Mouse (Mus musculus) lung, adult 2 months (tissue): ENCODE results near the gene Ccdc42. TPM values are rescaled to one million over a fixed set of nuclear protein-coding genes. Genes with fewer than 3 reads are reported as not detected.

ENCODE experiments used
- DNase-seq: peaks from one replicate; pipeline ENCODE4 v3.0.0; 2022
- H3K4me1 ChIP-seq: fragments of 200-500 bp; 2 replicates; pipeline ENCODE4 v1.6.1; 2011; ENCODE audit warnings: low read length; ENCODE audit not compliant: control insufficient read depth, insufficient read depth
- H3K4me3 ChIP-seq: fragments of 200-500 bp; replicated peaks from 2 replicates; pipeline ENCODE3; 2011; ENCODE audit warnings: low read depth, mild to moderate bottlenecking, control low read depth, low read length; ENCODE audit errors: extremely low read depth
- CTCF ChIP-seq: fragments of 200-500 bp; IDR thresholded peaks from 2 replicates; pipeline ENCODE4 v1.5.1; 2011; ENCODE audit warnings: mild to moderate bottlenecking, low read length, control low read depth; ENCODE audit not compliant: insufficient read depth
- POLR2A ChIP-seq: fragments of 200-500 bp; IDR thresholded peaks from 2 replicates; pipeline ENCODE4 v1.6.1; 2011; ENCODE audit warnings: low read depth, mild to moderate bottlenecking, control low read depth, low read length, borderline replicate concordance; ENCODE audit errors: extremely low read depth
- WGBS: fragments of 180-500 bp; shearing (Covaris S2); methylation state at CpG from one replicate; pipeline ENCODE4 v1.1.7; 2018; 5-methylcytosine and 5-hydroxymethylcytosine counted together
- polyA plus RNA-seq: library from polyadenylated mRNA; depleted of rRNA; stranded (reverse); fragments of >200 nt; gene quantifications from 2 replicates; pipeline ENCODE4 v1.2.3, GENCODE M21; 2012

The Ccdc42 gene
- polyA plus RNA-seq, 1 experiment = 8.5 TPM

DNA sequence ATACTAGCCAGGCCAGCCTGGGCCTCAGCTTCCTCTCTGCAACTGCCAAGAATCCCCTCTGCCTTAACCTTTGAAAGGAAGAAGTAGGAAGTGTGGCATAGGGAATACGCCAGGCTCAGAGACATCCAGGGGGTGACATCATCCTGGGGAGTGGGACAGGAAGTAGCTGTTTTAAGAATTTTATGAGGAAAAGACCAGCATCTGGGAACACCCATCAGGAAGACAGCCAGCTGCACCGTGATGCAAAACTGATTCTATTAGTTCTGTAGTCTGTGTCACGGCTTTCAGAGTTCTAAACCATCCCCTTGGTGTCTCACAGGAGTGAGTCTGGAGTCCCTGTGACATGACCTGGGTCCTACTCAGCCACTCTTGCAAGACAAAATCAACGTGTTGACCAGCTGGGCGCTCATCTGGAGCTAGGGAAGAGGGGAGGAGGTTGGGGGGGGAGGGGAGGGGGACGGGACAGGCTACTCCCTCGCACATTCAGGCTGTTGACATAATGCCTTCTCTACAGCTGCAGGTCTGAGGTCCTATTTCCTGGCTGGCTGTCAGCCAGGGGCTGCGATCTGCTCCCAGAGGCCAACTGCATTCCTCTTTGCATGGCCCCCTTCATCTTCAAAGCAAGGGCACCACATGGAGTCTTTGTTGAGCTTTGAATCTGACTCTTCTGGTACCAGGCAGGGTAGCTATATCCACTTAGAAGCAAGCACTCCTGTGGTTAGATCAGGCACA is 15.5 kb downstream of the Ccdc42 start:
- WGBS = 8% methylated on average over 8 of the region's 8 CpGs
- Histone ChIP-seq H3K4me3 (no peak overlapping the region), H3K4me1 (peaks cover 3% of the 10 kb centered on the region; the same call in 1 of the 2 replicates)
- DNase-seq = no peak
- no peak for TF ChIP-seq CTCF
- TF ChIP-seq POLR2A = no peak

DNA sequence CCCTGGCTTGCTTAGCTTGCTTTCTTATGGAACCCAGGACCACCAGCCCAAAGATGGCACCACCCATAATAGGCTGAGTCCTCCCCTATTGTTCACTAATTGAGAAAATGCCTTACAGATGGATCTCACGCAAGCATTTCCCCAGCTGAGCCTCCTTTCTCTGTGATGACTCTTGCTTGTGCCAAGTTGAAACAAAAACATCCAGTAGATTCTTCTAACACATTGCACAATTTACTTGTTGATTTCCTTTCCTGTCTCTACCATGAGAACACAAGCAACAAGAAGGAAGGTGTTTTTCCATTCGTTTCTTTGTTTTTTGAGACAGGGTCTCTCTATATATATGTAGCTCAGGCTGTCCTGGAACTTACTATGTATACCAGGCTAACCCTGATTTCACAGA is 20.2 kb downstream of the Ccdc42 start:
- TF ChIP-seq CTCF = no peak
- no peak for TF ChIP-seq POLR2A
- no peak for DNase-seq
- 51% methylated on average over 2 of the region's 2 CpGs for WGBS
- Histone ChIP-seq H3K4me3 (no peak overlapping the region), H3K4me1 (peaks cover 6% of the 10 kb centered on the region)

DNA sequence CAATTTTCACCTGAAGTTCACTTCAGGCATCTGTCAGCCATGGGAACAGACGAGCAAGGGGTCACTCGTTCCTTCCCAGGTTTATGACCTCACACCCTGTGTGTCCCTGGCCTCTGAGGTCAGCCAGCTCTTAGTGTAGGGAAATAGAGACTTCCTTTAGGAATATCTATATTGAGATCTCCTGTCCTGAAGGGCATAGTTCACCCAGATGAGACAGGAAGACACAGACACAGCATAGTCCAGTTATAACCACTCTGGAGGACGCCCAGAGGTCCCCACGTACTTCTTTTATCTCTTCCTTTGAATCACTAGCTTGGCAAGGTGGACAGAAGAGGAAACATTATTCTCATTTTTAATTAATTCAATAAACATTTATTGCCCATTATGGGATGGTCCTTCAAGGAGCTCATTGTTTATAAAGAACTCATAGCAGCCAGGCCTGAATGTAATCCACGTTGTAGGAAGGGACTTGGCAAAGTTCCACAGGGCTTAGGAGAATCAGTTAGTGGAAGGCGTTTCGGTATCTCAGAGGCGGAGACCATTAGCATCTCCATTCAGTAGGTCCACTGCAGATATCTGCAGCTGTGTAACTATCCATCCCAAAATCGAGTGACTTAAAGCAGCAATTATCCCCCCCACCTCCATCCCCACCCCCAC is 23.2 kb downstream of the Ccdc42 start:
- no peak for TF ChIP-seq CTCF
- no peak for TF ChIP-seq POLR2A
- Histone ChIP-seq H3K4me1 (peaks cover 3% of the 10 kb centered on the region; the same call in 1 of the 2 replicates), H3K4me3 (no peak overlapping the region)
- no peak for DNase-seq
- WGBS = 45% methylated on average over 9 of the region's 9 CpGs

DNA sequence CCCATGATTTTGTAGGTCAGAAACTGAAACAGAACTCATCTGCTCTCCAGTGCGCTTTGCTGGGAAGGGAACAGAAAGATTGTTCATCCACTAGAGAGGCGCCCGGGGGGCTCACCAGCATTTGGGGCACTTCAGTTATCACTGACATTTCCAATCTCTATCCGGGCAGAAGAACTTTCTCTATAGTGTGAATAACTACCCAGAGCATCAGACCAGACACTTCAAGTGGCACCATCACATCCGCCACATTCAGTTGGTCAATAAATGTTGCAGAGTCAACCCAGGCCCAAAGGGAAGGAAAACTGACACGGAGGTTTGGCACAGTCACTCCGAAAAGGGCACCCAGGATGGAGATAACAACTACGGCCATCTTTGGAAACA is 23.7 kb downstream of the Ccdc42 start:
- DNase-seq = no peak
- no peak overlapping the region for H3K4me3 ChIP-seq
- peaks cover 3% of the 10 kb centered on the region; the same call in 1 of the 2 replicates for H3K4me1 ChIP-seq
- WGBS = 81% methylated on average over 8 of the region's 8 CpGs
- TF ChIP-seq POLR2A (no peak), CTCF (no peak)

DNA sequence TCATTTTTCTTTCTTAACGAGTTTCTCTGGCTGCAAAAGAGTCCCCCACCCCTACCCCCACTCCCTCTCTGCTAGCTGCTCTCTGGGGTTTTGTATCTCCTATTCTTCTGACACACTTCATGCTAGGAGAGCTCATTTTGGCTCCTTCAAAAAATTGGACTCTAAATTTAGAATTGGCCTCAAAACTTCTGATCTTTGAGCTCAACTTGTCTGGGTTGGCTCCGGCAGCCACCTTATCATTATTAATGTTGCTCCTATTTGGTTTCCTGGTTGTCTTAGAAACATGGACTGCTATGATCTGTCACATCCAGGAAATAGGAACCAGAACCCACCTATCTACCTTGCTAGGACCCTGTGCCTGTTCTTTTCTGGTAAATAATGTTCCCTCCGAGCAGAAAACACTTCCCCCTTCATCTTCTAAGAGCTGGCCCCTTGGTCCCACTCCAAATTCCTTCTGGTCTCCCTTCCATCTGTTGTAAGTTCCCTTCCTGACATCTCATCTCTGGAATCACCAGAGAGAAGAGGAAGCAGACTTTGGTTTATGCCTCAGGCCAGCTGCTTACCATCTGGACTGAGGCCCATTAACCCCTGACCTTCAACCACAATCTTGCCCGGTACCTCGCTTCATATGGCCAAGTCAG is 26.4 kb downstream of the Ccdc42 start:
- DNase-seq = no peak
- 38% methylated on average over 5 of the region's 5 CpGs for WGBS

DNA sequence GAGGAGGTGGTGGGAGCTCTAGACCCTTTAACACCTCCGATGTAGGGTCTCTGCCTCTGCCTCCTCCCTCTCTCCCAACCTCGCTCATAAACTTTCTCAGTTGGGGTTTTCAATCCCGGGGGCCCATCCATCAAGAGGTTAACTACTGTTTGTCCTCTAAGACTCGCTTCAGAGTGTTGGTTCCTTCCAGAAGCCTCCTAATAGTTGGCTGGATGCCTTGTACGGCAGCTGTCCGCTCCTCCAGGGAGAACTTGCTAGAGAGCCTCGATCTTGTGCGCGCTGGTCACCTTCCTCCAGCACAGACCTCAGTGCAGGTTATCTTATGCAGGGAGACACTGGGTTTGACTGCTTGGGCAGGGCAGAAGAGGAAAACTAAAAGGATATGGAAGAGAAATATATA is 35.9 kb downstream of the Ccdc42 start:
- WGBS = 49% methylated on average over 9 of the region's 9 CpGs
- TF ChIP-seq POLR2A (no peak), CTCF (no peak)
- DNase-seq = no peak

More for the DNA sequence above, 26.4 kb downstream of the Ccdc42 start:
- Histone ChIP-seq H3K4me1 (peaks cover 3% of the 10 kb centered on the region; the same call in 1 of the 2 replicates), H3K4me3 (no peak overlapping the region)
- TF ChIP-seq POLR2A = no peak
- no peak for TF ChIP-seq CTCF

DNA sequence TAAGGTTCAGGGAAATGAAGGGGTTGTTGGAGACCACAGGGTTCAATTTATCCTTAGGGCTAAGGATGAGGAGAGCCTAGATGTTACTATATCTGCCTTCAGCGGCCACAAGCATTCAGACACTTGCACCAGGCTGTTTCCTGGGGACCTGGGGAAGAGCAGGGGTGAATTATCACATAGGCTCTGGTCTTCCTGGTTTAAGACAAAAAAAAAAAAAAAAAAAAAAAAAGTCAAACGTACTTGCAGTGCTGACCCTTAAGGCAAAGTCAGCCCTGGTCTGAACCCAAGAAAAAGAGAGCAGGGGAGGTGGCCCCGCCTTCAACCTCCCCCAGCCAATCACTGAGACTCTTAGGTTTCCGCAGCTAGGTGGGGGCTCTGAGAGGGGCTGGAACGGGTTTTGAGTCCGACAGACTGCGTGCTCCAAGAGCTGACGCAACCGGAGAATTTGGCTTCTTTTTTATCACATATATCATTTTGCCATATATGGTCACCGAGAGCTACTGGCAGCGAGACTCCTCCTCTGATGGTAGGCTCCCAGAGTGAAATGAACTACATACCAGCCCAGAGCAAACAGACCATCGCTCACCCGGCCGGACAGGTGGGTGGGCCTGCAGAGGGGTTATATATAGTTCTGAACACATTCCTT is 36.5 kb downstream of the Ccdc42 start:
- DNase-seq = no peak
- WGBS = 5% methylated on average over 14 of the region's 14 CpGs
- TF ChIP-seq CTCF (no peak), POLR2A (no peak)
- Histone ChIP-seq H3K4me3 (no peak overlapping the region), H3K4me1 (peaks cover 5% of the 10 kb centered on the region)

More for the DNA sequence above, 35.9 kb downstream of the Ccdc42 start:
- Histone ChIP-seq H3K4me3 (no peak overlapping the region), H3K4me1 (peaks cover 5% of the 10 kb centered on the region)

DNA sequence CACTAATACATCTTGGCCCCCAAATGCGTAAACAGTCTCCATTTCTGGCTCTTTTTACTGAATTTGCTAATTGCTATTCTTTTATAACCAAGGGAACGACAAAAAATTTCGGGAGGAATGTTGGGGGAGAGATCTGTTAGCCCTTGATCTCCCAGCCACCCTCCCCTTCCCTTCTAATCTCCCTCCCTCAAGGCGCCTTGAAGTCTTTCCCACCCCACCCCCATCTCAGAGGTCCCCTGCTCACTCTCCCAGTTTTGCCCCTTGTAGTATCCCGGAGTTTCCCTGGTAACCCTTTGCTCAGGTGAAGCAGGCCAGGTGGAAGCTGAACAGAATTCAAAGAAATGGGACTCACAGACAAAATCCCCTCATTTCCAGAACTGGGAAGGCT is 37.0 kb downstream of the Ccdc42 start:
- Histone ChIP-seq H3K4me1 (peaks cover 5% of the 10 kb centered on the region), H3K4me3 (no peak overlapping the region)
- no peak for DNase-seq
- TF ChIP-seq POLR2A = no peak
- TF ChIP-seq CTCF = no peak
- WGBS = 26% methylated on average over 5 of the region's 5 CpGs

DNA sequence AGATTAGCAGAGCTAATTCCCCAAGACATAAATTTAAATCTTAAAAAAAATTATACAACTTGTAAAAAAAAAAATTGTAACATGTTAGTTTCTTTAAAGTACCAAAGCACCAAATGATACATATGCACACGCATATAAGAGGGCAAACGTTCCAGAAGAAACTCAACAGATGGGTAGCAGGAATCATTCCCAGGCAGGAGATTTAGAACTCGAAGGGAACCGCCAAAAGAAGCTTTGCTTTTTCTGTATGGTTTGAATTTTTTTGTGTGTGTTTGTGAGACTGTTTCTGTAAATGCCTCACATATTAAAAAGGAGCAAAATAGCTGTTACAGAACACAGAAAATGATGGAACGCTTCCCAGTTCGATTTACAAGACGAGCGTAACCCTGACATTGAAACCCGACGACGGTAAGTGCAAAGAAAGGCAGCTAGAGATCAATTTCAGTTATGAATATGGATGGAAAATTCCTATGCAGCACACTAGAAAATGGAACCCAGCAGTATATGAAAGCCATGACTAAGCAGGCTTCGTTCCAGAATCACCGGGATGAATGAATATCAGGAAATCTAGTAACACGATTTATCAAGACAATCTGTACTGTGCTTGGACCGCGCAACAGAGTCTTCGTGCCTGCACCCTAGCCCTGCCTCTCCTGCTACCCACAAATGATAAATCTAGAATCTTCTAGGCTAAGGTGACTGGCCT is 44.9 kb downstream of the Ccdc42 start:
- Histone ChIP-seq H3K4me3 (no peak overlapping the region), H3K4me1 (no peaks in the 10 kb centered on the region)
- 77% methylated on average over 17 of the region's 17 CpGs for WGBS
- no peak for DNase-seq
- no peak for TF ChIP-seq POLR2A
- no peak for TF ChIP-seq CTCF
